Mouse (Mus musculus) lung, adult 2 months (tissue): ENCODE measurements around the gene Olfr1427.

Source experiments
- CTCF ChIP-seq: fragments of 200-500 bp; IDR thresholded peaks from 2 replicates; pipeline ENCODE4 v1.5.1; 2011; ENCODE audit warnings: mild to moderate bottlenecking, low read length, control low read depth; ENCODE audit not compliant: insufficient read depth
- POLR2A ChIP-seq: fragments of 200-500 bp; IDR thresholded peaks from 2 replicates; pipeline ENCODE4 v1.6.1; 2011; ENCODE audit warnings: low read depth, mild to moderate bottlenecking, control low read depth, low read length, borderline replicate concordance; ENCODE audit errors: extremely low read depth

DNA sequence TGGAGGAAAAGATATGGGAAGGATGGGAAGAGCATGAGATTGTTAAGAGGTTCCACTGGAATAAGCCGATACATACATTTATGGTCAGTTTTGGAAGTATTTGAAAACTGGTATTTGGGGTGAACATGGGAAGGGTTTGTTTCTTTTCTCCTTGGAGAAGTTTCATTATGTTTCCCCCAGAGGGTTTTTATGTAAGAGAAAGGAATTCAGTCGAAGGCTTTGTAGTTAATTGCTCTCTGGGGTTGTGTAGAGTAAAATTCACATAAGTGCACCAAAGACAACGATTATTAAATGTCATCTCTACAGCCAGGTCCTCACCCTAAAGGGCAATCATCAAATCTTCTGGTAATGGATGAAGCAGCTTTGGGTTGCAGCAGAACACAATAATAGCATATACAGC lies 20.0 kb upstream of the Olfr1427 start, which contains the start of gene Olfr76:
- TF ChIP-seq POLR2A (no peak), CTCF (no peak)
